Mouse (Mus musculus): ENCODE measurements at regions not wholly inside any gene's neighbourhood (a gene's known extent, or its start where the extent isn't known, plus 50 kb on each side); places are given as distances from the start of the nearest gene placed in this dataset.

- TF ChIP-seq POLR2A (IDR thresholded peaks at IDR 0.05; ENCODE audit: insufficient read length, low read depth) (no peak), TCF12 (IDR thresholded peaks at IDR 0.05; ENCODE audit: insufficient read depth, poor library complexity, severe bottlenecking) (no peak), E2F4 (IDR thresholded peaks at IDR 0.05; ENCODE audit: insufficient read depth) (no peak), MYOD1 (IDR thresholded peaks at IDR 0.05; ENCODE audit: control insufficient read depth in 1 of 3, insufficient read length in 2 of 3, low read depth in 2 of 3) (no peak), POLR2AphosphoS2 (IDR thresholded peaks at IDR 0.05; ENCODE audit: insufficient read length, low read depth) (no peak), CEBPB (IDR thresholded peaks at IDR 0.05; ENCODE audit: insufficient read depth, poor library complexity, severe bottlenecking) (no peak), USF1 (IDR thresholded peaks at IDR 0.05; ENCODE audit: low read depth) (no peak), MYOG (IDR thresholded peaks at IDR 0.05; ENCODE audit: control insufficient read depth in 1 of 3, insufficient read depth in 1 of 3, insufficient read length in 2 of 3, low read depth in 2 of 3) (no peak)
Observed at GRCm38 (mm10) chr16:12900670-12901069, 208.8 kb upstream of the Ercc4 start.

Measured in myocyte (in vitro differentiated cells).